Mouse (Mus musculus) cerebellum, postnatal 14 days (tissue): ENCODE measurements at regions not wholly inside any gene's neighbourhood (a gene's known extent, or its start where the extent isn't known, plus 50 kb on each side); places are given as distances from the start of the nearest gene placed in this dataset.

ENCODE experiments used
- DNase-seq, 2 experiments: peaks; one replicate each; pipeline ENCODE4 v3.0.0; 2021; ENCODE audit warnings: mixed read lengths in 2 of 2

DNA sequence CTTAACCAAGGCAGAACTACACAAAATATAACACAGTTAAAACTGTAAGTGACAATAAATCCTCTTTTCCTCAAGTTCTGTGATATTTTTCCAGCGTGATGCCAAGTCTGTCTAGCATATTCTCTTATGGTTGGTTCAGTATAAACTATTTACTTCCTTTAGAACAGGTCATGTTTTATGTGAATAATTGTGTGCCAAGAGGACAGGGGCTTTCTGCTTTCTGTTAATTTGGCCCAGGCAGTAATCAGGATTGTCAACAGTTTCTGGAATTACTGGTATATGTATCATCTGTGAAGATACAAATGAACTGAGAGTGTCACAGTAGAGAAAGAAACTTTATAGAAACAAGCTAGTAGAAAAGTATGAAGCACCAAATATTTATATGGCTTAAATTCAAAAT, 1039.5 kb upstream of the Adcyap1 start:
- DNase-seq = no peak

DNA sequence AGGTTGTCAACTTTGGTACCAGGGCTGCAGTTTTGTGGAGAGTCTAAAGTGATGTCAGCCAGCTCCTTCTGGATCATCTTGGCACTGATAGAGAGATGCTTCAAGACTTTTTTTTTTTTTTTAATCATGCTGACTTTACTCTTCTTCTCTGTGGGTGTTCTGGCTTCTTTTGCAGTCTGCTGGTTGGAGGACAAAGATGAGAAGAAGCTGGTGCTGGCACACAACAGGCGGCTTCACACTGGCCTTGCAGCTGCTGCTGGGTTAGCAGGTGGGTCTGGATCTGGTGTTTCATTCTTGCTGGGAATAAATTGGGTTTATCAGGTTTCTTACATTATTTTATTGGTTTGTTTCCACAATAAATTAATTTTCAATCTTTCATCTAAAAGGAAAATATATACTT, 1013.1 kb upstream of the Adcyap1 start:
- peak; percentile 48 to 50 for DNase-seq

DNA sequence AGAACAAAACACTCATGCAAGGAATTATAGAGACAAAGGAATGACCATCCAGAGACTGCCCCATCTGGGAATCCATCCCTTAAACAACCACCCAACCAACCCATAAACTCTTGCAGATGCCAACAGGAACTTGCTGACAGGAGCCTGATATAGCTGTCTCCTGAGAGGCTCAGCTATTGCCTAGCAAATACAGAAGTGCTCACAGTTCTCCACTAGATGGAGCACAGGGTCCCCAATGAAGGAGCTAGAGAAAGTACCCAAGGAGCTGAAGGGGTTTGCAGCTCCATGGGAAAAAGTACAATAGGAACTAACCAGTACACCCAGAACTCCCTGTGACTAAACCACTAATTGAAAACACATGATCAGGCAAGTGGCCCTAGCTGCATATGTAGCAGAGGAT, 988.1 kb upstream of the Adcyap1 start:
- DNase-seq = peak; percentile 3 to 5

DNA sequence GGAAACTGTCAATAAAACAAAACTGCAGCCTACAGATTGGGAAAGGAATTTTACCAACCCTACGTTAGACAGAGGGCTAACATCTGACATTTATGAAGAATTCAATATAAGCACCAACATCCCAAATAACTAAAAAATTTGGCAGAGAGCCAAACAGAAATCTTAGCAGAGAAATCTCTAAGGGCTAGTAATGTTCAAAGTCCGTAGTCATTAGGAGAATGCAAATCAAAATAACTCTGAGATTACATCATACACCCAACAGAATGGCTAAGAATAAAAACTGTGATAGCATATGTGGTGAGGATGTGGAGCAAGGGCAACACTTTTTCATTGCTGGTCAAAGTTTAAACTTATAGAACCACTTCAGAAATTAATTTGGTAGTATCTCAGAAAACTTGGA, 982.4 kb upstream of the Adcyap1 start:
- no peak for DNase-seq
